Mouse (Mus musculus): Measurements from ENCODE around the gene Cchcr1. TPM values are rescaled to one million over a fixed set of nuclear protein-coding genes. Genes with fewer than 3 reads are reported as not detected.

Cchcr1 gene
- total RNA-seq, 2 experiments from 2014 or later, result 2.3 to 2.9 TPM

DNA sequence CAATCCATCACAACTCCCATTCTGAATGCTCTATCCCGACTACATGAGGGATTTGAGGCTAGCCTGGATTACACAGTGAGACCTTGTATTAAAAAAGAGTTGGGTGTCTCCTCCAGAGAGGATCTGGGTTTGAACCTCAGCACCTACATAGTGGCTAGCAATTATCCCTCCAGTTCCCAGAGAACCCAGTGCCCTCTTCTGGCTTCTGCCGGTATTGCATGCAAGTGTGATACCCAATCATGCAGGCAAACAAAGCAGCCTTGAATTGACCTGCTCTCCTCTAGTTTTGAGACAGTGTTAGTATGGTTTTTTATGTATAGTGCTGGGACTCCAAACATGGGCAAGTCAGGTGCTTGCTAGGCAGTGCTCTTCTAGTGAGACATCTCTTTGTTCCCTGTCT, 3.0 kb upstream of the Cchcr1 start:
- intact Hi-C loops (cut with DNase I), result no loop called here
- DNase-seq, result peak; percentile 74 to 86

DNA sequence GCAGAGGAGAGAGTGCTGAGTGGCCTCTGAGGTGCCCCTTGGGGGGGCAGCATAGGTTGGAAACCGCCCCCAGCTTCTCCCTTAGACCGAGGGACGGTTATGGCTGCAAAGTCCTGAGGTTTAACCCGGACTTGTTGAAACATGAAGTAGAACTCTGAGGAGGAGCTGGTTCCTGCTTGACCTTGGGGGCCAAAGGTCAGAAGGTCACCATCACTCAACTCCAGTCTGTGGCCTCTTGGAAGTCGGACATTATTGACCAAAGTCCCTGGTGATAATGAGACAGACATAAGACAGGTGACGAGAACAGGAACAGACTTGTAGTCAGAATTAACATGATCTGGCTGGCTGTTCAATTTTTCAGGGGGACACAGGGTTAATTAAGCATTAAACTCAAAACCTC, 2.1 kb upstream of the Cchcr1 start:
- intact Hi-C loops (cut with DNase I), result no loop called here
- DNase-seq, result no peak

DNA sequence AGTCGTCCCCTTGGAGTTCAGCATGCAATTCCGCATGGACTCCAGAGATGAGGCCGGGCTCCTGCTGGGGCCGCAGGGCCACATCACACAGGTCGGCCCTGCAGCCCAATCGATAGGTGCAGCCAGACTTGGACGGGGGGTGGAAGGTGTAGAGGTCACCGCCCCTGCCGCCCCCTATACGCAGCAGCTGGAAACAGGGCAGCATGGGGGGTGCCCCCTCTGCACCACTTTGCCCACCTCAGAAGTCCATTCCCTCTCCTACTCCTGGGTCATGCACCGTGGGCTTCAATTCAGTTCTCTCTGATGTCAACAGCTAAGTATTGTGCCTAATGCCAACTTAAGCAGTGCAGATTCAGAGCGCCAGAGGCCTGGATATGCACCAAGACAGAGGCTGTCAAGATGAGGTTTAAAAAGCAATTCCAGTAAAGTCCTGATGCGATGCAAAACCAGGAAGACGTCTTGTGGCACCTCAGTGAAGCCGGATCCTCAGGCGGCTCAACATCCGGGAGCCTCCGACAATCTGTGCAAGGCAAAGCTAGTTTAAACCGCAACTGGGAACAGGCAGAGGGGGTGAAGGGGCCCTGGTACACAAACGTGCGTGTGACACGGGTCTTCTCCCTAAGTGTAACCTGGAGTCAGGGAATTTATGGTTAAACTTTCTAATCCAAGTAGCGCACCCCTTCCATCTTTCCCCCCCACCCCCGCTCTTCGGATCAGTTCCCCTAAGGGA, 824 bp upstream of the Cchcr1 start:
- DNase-seq, result peak in 1 of 2 experiments; percentile 18
- intact Hi-C loops (cut with DNase I), result no loop called here

DNA sequence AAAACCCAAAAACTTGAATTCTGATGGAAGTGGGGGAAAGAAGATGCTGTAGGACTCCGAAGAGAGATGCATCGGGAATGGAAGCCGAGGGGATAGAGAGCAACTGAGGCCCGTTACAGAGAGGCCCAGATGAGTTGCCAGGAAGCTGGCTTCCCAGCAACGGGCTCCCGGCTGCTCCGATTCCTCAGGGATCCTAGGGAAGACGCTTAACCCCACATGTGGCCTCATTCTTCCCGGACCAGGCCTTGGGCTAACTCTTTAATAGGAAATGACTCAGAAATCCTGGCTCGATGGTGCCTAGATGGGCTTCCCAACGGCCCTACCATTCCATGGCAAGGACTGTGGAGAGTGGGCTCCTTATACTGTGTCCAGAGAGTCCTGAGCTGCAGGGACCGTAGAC, 626 bp downstream of the Cchcr1 start:
- peak; percentile 13 to 24 for DNase-seq
- intact Hi-C loops (cut with DNase I), result no loop called here

DNA sequence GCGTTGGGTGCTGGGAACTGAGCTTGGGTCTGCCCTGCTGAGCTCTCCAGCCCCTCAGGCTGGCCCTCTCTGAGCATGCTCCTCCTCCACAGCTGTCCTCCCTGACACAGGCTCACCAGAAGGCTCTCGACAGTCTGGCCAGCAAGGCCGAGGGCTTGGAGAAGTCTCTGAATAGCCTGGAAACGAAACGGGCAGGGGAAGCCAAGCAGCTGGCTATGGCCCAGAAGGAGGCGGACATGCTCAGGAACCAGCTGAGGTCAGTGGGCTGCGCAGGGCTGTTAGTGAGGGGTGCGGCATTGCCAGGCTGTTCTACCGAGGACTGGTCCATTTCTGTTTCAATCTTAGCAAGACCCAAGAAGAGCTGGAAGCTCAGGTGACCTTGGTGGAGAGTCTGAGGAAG, 7.5 kb downstream of the Cchcr1 start:
- intact Hi-C loops (cut with DNase I), result no loop called here
- no peak for DNase-seq

DNA sequence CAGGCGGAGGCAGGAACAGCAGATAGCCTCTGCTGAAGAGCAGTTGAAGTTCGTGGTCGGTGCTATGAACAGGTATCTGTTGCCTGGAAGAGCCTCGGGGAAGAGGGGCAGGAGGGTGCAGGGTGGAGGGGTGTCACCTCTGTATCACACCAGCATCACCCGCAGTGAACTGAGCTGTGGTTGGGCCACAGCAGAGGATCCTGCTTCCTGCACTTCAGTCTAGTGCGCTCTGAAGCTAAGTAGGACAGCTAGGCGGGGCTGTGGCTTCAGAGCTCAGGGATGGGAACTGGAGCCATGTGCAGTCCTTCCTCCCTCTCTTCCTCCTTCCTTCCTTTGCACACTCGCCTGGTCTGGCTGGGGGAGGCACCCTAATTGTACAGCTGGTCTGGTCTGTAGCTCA, 9.7 kb downstream of the Cchcr1 start:
- intact Hi-C loops (cut with DNase I), result no loop called here
- DNase-seq, result no peak

DNA sequence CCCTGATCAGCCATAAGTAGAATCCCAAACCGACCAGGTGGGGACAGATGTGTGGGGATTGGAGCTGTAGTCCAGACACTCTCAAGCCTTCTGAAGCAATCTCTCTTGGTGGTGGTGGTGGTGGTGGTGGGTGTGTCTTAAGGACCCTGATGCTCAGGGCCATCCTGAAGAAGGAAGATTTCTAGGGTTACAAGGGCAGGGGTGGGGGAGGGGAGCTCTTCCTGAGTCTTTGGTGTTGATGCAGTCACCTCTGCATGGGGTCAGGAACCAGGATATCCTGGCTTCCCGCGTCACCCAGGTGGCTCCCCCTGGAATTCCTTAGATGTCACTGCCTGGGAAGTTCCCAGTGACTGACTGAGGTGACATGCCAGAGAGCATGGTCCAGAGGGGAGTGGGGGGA, 15.5 kb downstream of the Cchcr1 start:
- intact Hi-C loops (cut with DNase I), result no loop called here

DNA sequence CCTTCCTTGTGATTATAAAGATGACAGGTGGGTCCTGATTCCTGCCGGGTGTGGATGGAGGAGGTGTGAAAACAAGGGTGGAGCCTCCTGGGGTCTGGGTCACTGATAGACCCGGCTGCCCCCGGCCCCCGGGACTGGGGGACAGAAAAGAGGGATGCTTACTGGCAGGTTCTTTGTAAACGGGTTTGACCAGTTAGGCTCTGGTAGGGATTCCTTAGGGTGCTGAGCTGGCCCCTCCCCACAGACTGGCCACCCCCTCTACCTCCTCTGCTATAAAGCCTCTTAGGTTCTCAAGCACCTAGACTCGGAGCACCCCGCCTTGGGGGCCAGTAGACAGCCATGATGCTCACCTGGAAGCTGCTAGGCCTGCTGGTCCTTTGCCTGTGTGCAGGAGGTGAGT, 16.0 kb downstream of the Cchcr1 start, which contains the start of gene Psors1c2:
Gene Psors1c2 (plus strand): TSS at position 301 of the 400 bp plus-strand sequence.
- intact Hi-C loops (cut with DNase I), result no loop called here
- no peak for DNase-seq

More for the DNA sequence above, 15.5 kb downstream of the Cchcr1 start:
- DNase-seq, result no peak

DNA sequence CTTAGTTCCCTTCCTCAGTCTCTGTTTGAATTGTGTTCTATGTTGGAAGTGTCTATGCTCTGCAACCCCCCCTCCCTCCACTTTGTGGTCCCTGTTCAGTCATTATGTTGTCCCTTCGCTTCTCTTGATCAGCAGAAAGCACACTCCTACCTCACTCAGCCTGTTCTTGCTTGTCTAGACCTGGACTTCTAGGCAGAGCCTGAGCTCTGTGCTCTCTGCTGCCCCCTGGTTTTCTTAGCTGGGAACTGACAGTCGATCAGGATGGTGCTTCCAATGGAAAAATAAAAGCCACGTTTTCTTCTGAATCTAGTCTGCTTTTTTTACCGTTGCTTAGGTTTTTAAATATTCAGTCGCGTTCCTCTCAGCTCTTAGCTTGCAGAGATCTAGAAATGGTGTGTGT, 17.4 kb downstream of the Cchcr1 start:
- DNase-seq, result peak; percentile 71 to 73
- intact Hi-C loops (cut with DNase I), result loop anchor here (1.0 kb wide), 1 partner anchor 50 kb away; no protein-coding TSS in a partner anchor

DNA sequence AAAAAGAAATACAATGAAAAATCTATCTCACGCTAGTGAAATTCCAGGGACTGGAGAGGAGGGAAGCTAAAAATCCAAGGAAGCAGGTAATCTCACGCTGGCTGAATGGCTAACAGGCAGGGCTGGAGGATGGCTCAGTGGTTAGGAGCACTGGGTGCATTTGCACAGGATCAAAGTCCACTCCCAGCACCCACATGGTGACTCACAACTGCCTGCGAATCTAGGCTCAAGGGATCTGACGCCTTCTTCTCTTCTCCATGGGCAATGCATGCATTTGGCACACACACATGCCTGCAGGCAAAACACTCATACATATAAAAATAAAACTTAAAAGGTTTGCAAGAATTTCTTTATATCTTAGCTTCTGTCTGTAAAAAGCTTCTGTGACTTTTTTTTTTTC, 20.5 kb downstream of the Cchcr1 start:
- intact Hi-C loops (cut with DNase I), result no loop called here
- no peak for DNase-seq

DNA sequence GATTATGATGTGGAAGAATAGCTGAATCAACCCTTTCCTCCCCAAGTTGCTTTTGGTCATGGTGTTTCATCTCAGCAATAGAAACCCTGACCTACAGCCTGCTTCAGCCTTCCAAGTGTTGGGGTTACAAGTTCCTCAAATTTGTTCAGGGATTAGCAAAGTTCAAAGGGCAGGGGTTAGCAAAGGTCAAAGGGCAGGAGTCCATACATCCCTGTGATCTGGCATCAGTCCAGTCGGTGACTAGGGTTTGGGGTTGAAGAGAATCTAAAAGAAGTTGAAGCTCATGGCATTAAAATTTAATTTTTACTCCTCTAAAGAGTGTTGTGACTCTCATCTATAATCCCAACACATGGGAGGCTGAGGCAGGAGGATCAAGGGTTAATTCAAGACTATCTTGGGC, 21.6 kb downstream of the Cchcr1 start:
- DNase-seq, result no peak
- intact Hi-C loops (cut with DNase I), result no loop called here

DNA sequence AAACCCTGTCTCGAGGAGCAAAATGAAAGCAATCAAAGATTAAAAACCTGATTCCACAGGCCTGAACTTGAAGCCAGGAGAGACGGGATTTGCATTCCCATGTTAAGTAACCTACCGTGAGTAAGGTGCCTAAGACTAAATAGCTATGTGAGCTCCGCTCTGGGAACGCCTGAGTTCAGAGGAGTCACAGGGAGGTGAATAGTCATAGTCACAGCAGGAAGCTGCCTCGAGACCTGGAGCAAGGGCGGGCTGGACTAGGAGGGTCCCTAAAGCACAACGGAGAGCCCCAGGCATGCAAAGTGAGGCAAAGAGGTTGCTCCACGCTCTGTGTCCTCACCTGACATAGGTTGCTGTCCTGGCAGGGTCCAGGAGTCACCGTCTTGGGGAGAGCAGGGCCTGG, 22.6 kb downstream of the Cchcr1 start:
- intact Hi-C loops (cut with DNase I), result no loop called here

DNA sequence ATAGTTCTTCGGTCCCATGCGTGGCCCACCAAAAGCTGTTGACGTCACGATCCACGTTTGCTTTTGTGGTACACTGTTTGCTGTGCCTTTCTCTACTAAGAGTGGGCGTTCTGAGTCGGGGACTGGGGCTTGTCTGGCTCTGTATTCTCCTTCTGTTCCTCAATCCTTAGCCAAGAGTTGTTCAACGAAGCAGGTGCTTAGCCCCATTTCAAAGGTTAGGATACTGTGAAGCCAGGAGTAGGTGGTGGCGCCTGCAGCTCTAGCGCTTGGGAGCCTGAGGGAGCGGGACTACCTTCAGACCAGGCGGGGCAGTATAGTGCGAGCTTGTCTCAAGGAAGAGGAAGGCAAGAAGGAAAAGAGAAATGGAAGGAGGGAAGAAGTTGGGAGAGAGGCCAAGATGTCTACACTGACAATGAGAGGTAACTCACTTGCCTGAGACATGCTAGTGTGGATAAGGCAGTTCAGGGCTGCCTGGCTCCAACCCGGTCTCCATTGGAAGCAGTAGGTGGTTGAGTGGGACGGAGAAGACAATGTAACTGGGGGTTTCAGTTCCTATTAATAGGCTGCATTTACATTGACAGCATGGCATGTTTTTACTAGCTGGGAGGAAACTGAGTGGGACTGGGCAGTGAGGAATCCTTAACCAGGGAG, 26.0 kb downstream of the Cchcr1 start:
- no peak for DNase-seq
- intact Hi-C loops (cut with DNase I), result no loop called here

More for the DNA sequence above, 22.6 kb downstream of the Cchcr1 start:
- DNase-seq, result no peak

DNA sequence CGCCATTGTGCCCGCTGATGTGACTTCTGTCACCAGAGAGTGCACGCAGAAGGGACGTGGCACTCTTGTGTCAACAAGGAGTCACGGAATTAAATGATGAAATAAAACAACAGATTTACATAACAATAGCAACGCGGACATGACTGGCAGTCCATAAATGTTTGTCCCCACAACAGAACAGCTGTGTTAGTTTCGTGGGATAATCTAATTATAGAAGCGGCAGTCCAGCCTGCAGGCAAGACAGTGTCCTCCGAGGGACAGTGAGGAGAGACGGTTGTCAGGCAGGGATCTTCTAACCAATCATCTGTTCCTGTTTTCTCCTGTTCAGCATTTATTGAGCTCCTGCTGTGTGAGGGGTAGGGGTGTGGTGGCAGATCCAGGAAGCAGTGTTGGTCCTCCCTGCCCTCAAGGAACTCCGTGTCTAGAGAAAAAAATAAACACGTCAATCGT, 26.5 kb downstream of the Cchcr1 start:
- intact Hi-C loops (cut with DNase I), result no loop called here
- no peak for DNase-seq

DNA sequence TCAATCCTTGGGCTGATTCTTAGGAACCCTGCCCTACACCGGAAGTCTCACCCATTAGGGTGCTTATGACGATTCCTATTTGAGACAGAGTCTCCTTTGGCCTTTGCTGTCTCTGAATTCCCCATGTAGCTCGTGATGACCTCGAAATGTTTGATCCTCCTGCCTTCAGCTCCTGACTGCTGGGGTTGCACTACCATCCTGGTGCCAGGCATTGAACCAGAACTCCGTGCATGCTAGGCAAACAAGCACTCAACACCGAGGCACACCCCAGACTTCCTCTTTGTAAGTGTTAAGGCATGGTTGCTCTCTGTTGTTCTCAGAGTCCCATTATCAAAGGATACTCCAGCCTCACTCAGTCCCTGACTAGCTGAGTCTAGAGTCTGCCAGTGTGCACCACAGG, 27.1 kb downstream of the Cchcr1 start:
- DNase-seq, result no peak
- intact Hi-C loops (cut with DNase I), result loop anchor here (1.0 kb wide), 1 partner anchor 34 kb away; no protein-coding TSS in a partner anchor

DNA sequence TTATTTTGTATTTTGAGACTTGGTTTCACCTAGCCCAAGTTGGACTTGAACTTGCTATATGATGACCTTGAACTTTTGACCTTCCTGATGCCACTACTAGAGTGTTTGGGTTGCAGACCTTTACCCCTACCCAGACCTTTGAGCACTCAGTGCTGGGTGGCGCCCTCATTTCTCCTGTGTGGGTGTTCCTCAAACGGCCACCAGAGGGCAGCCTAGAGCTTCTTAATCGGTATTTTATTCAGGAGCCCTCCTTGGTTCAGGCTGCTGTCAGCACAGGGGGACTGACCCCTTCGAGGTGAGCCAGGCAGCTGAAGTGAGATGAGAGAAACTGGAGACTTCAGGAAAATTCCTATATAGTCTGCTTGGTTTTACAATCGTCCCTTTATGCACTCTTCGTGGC, 27.8 kb downstream of the Cchcr1 start:
- DNase-seq, result peak; percentile 59 to 64
- intact Hi-C loops (cut with DNase I), result loop anchor here (1.0 kb wide), 1 partner anchor 34 kb away; no protein-coding TSS in a partner anchor

DNA sequence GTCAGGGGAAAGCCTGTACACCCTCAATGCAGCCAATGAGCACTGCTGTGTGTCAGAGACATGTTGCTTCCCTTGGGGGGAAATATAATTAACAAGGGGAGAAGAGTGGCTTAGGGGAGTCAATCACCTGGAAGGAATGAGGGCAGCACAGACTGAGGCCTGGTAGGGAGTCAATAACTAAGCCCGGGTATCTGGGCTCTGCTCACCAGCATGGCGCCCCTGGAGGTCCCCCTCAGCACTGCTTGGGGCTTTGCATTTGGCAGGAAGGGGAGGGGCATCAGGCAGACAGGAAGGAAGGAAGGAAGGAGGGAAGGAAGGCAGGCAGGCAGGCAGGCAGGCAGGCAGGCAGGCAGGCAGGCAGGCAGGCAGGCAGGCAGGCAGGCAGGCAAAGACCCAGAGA, 30.6 kb downstream of the Cchcr1 start:
- intact Hi-C loops (cut with DNase I), result no loop called here
- DNase-seq, result no peak

DNA sequence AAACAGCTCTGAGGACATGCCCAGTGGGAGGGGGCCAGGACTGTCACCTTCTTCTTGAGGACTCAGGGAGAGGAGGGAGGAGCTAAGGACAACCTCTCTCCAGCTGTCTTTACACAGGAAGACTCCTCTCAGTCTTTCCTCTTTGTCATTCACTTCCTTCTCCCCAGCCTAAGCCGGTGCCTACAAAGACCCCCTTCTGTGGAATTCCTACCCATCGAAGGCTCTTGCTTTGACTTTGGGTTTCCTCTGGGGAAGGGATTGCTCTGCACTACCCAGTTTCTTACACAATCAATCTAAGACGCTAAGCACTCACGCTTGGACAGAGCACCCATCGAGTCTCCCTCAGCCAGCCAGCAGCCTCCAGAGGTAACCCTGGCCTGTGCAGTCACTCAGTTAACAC, 31.7 kb downstream of the Cchcr1 start:
- no peak for DNase-seq
- intact Hi-C loops (cut with DNase I), result no loop called here

DNA sequence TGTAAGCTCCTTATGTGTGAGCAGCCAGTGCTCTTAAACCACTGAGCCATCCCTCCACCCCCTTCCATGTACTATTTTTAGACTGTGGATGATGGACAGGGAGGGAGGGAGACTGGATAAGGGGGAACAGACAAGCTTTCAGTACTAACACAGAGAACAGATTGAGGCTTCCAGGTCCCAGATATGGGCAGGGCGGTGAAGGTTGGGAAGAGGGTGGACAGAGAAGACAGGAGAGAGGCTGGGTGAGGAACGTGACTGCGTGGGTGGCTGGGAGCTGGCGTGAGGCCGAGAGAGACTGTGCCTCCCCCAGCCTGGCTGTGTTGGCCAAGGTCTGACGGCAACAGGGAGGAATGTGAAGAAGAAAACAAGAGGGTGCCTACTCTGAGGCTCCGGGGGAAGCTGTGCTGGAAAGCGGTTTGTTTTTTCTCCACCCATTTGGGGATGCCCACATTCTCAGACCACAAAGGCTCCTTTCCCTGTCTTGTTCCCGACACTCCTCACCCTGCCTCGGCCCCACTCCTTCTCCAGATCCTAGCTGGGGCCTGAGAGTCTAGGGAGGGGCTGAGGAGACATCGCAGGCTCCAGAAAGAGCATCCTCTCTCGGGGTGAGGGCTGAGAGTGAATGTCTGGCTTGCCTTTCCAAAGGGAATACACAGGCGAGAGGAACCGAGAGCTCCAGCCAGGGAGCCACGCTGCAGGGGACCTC, 32.7 kb downstream of the Cchcr1 start:
- DNase-seq, result peak; percentile 78 to 83
- intact Hi-C loops (cut with DNase I), result no loop called here

DNA sequence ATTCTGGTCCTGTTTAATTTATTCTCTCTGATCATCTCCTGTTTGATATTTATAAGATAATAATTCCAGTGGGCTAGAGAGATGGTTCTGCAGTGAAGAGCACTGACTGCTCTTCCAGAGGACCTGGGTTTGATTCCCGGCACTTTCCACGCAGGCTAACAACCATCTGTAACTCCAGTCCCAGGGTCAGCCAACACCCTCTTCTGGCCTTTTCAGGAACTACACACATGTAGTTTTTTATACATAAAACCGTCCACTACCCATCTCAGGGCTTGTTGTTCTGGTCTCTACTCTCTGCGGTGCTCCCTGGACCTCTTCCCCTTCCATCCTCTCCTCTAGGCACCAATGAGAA, 33.2 kb downstream of the Cchcr1 start:
- no peak for DNase-seq
- intact Hi-C loops (cut with DNase I), result no loop called here

DNA sequence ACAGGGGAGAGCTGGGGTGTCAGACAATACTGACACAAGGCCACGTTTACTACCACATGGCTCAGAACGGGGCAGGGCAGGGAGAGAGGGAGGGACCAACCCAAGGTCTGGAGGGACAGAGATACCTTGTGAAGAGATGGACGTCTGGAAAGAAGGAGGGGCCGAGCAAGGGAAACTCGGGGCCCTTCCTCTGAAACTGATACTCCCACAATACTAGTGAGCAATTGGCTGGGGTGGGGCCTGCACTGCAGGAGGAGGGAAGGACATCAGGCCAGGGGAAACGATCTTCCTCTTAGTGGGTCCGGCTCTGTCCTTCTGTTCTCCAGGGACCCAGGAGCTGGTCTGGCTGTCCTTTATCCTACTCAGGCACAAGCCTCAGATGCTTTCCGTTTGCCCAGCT, 34.0 kb downstream of the Cchcr1 start:
- DNase-seq, result no peak
- intact Hi-C loops (cut with DNase I), result no loop called here
